Mouse (Mus musculus): Measurements from ENCODE around the gene Rpp38. TPM values are rescaled to one million over a fixed set of nuclear protein-coding genes. Genes with fewer than 3 reads are reported as not detected.

The Rpp38 gene
- total and polyA plus RNA-seq, 3 experiments = 9.9 to 16.6 TPM; not detected in 1

DNA sequence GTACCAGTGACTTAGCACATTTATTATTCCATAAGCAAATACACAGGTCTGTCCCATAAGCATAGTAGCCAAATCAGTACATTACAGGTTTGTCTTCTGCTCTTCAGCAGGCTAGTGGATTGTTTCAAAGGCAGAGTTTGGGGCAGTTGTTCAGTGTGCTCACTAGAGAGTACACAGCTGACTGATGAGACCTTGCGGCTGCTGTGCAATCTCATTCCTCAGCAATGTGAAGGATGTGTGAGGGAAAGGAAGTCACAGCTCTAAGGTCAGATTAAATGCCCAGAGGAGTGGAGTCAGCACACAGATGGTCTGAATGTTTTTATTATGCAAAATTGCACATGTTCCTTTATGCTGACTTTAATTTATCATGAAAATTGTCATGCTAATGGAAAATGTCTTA lies 5.9 kb downstream of the Rpp38 start:
- Histone ChIP-seq H3K36me3 (ENCODE audit: control insufficient read depth in 1 of 2, insufficient read depth in 2 of 2, low read length in 2 of 2) (peaks cover 6 to 12% of the 10 kb centered on the region in 2 experiments), H3K27ac (ENCODE audit: control insufficient read depth, low read depth, low read length) (no peak overlapping the region), H3K9ac (ENCODE audit: control insufficient read depth, low read depth, low read length, poor library complexity, severe bottlenecking) (no peak overlapping the region), H3K27me3 (ENCODE audit: control insufficient read depth in 1 of 2, insufficient read depth in 2 of 2, low read length in 2 of 2) (no peaks in the 10 kb centered on the region), H3K9me3 (replicated peaks; ENCODE audit: insufficient read depth, low read length) (no peaks in the 10 kb centered on the region), H3K4me1 (ENCODE audit: control insufficient read depth in 1 of 2, insufficient read depth in 2 of 2, low read length in 2 of 2) (peaks cover 3 to 8% of the 10 kb centered on the region in 2 experiments; a peak in 3 of 4 replicates), H3K79me2 (ENCODE audit: control insufficient read depth, insufficient read depth, low read length, poor library complexity) (peaks cover 13% of the 10 kb centered on the region), H3K4me3 (ENCODE audit: control insufficient read depth in 1 of 2, insufficient read depth in 1 of 2, low read depth in 2 of 2, low read length in 2 of 2) (no peak overlapping the region)
- no peak for DNase-seq (ENCODE audit: low read depth, low spot score)
- TF ChIP-seq SMC3 (IDR thresholded peaks at IDR 0.05; ENCODE audit: low read depth, low read length) (no peak), ETS1 (IDR thresholded peaks at IDR 0.05; ENCODE audit: low read depth, low read length) (no peak), MAFK (IDR thresholded peaks at IDR 0.05; ENCODE audit: borderline replicate concordance, low read depth, low read length) (no peak)

- TF ChIP-seq EP300 (IDR thresholded peaks at IDR 0.05; ENCODE audit: low read depth in 1 of 2, low read length in 2 of 2) (no peak), CHD2 (IDR thresholded peaks at IDR 0.05; ENCODE audit: low read length) (no peak), MEF2A (IDR thresholded peaks at IDR 0.05; ENCODE audit: extremely low read depth, insufficient replicate concordance, low read depth, low read length, poor library complexity, severe bottlenecking) (no peak), MAZ (IDR thresholded peaks at IDR 0.05; ENCODE audit: low read depth, low read length) (no peak)
- DNase-seq (ENCODE audit: low read depth, low spot score) = no peak
- Histone ChIP-seq H3K9me3 (replicated peaks; ENCODE audit: insufficient read depth, low read length) (no peaks in the 10 kb centered on the region), H3K4me1 (ENCODE audit: control insufficient read depth in 1 of 2, insufficient read depth in 2 of 2, low read length in 2 of 2) (no peaks in the 10 kb centered on the region), H3K79me2 (ENCODE audit: control insufficient read depth, insufficient read depth, low read length, poor library complexity) (no peaks in the 10 kb centered on the region; the same call in 1 of the 2 replicates), H3K27ac (ENCODE audit: control insufficient read depth, low read depth, low read length) (no peak overlapping the region), H3K4me3 (ENCODE audit: control insufficient read depth in 1 of 2, insufficient read depth in 1 of 2, low read depth in 2 of 2, low read length in 2 of 2) (no peak overlapping the region), H3K9ac (ENCODE audit: control insufficient read depth, low read depth, low read length, poor library complexity, severe bottlenecking) (no peak overlapping the region), H3K27me3 (ENCODE audit: control insufficient read depth in 1 of 2, insufficient read depth in 2 of 2, low read length in 2 of 2) (no peaks in the 10 kb centered on the region), H3K36me3 (ENCODE audit: control insufficient read depth in 1 of 2, insufficient read depth in 2 of 2, low read length in 2 of 2) (peaks cover 0 to 8% of the 10 kb centered on the region in 2 experiments; a peak in 2 of 4 replicates)
These were observed 7.9 kb downstream of the Rpp38 start for GRCm38 (mm10) chr2:3324381-3325130.

DNA sequence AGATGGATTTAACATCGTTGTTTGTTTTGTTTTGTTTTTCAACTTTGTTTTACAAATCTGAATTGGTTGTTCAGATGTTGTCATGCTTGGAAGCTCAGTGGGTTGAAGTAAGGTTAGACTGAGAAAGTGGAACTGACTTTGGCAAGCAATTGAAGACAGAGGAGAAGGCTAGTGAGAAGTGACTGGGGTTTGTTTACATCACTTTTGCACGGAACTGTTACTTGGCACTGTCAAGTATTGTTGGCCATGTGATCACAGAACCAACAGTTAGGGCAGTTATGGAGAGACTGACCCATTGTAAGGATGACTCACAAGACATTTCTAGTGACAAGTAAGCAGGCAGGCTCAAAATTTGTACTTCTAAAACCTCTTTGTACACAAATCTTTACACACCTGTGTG lies 9.3 kb downstream of the Rpp38 start:
- Histone ChIP-seq H3K9me3 (replicated peaks; ENCODE audit: insufficient read depth, low read length) (no peaks in the 10 kb centered on the region), H3K4me1 (ENCODE audit: control insufficient read depth in 1 of 2, insufficient read depth in 2 of 2, low read length in 2 of 2) (no peaks in the 10 kb centered on the region), H3K4me3 (ENCODE audit: control insufficient read depth in 1 of 2, insufficient read depth in 1 of 2, low read depth in 2 of 2, low read length in 2 of 2) (no peak overlapping the region), H3K36me3 (ENCODE audit: control insufficient read depth in 1 of 2, insufficient read depth in 2 of 2, low read length in 2 of 2) (peaks cover 0 to 9% of the 10 kb centered on the region in 2 experiments; a peak in 2 of 4 replicates), H3K27me3 (ENCODE audit: control insufficient read depth in 1 of 2, insufficient read depth in 2 of 2, low read length in 2 of 2) (no peaks in the 10 kb centered on the region), H3K9ac (ENCODE audit: control insufficient read depth, low read depth, low read length, poor library complexity, severe bottlenecking) (no peak overlapping the region), H3K79me2 (ENCODE audit: control insufficient read depth, insufficient read depth, low read length, poor library complexity) (no peaks in the 10 kb centered on the region), H3K27ac (ENCODE audit: control insufficient read depth, low read depth, low read length) (no peak overlapping the region)
- TF ChIP-seq MAZ (IDR thresholded peaks at IDR 0.05; ENCODE audit: low read depth, low read length) (no peak), MAX (IDR thresholded peaks at IDR 0.05; ENCODE audit: low read length) (no peak), GABPA (IDR thresholded peaks at IDR 0.05; ENCODE audit: low read depth, low read length) (no peak), HCFC1 (IDR thresholded peaks at IDR 0.05; ENCODE audit: low read depth, low read length) (no peak), RAD21 (IDR thresholded peaks at IDR 0.05; ENCODE audit: low read depth, low read length) (no peak), USF1 (IDR thresholded peaks at IDR 0.05; ENCODE audit: low read depth, low read length) (no peak), POLR2AphosphoS5 (IDR thresholded peaks at IDR 0.05; ENCODE audit: borderline replicate concordance, low read depth, low read length) (no peak), KAT2A (conservative IDR thresholded peaks at IDR 0.05; ENCODE audit: low read depth, low read length) (no peak), RCOR1 (IDR thresholded peaks at IDR 0.05; ENCODE audit: low read depth, low read length) (no peak)
- DNase-seq (ENCODE audit: low read depth, low spot score) = no peak
